Mouse (Mus musculus) myocyte (in vitro differentiated cells): Measurements from ENCODE around the gene Srsf3. TPM values are rescaled to one million over a fixed set of nuclear protein-coding genes. Genes with fewer than 3 reads are reported as not detected.

Experiments
- H3K27me3 ChIP-seq: one replicate; pipeline ENCODE4 v1.6.1; 2011; ENCODE audit not compliant: control insufficient read depth, insufficient read depth, insufficient read length
- H3K36me3 ChIP-seq: one replicate; pipeline ENCODE4 v1.6.1; 2011; ENCODE audit not compliant: control insufficient read depth, insufficient read depth
- H3K4me2 ChIP-seq: one replicate; pipeline ENCODE4 v1.6.1; 2011; ENCODE audit warnings: low read depth, control low read depth
- H3K4me3 ChIP-seq: one replicate; pipeline ENCODE4 v1.5.1; 2011; ENCODE audit warnings: mild to moderate bottlenecking, control low read depth, moderate library complexity
- H3K79me2 ChIP-seq: one replicate; pipeline ENCODE4 v1.6.1; 2011; ENCODE audit not compliant: control insufficient read depth, insufficient read depth
- H3ac ChIP-seq: one replicate; pipeline ENCODE4 v1.6.1; 2011; ENCODE audit not compliant: control insufficient read depth, insufficient read length
- CEBPB ChIP-seq: IDR thresholded peaks from 2 replicates; pipeline ENCODE4 v1.6.1; 2011; ENCODE audit warnings: mild to moderate bottlenecking, moderate library complexity; ENCODE audit not compliant: poor library complexity, insufficient read depth, severe bottlenecking
- E2F4 ChIP-seq: IDR thresholded peaks from one replicate; pipeline ENCODE4 v1.6.1; 2011; ENCODE audit warnings: mild to moderate bottlenecking, control low read depth, moderate library complexity; ENCODE audit not compliant: insufficient read depth
- MAX ChIP-seq: IDR thresholded peaks from one replicate; pipeline ENCODE4 v1.6.1; 2011; ENCODE audit warnings: low read depth, mild to moderate bottlenecking, control low read depth
- MYOD1 ChIP-seq, 3 experiments: IDR thresholded peaks; one replicate each; pipeline ENCODE4 v1.6.1; 2011; ENCODE audit warnings: control low read depth in 2 of 3, low read depth in 2 of 3, mild to moderate bottlenecking in 2 of 3, moderate library complexity in 1 of 3; ENCODE audit not compliant: insufficient read length in 2 of 3, control insufficient read depth in 1 of 3
- MYOG ChIP-seq, 3 experiments: IDR thresholded peaks; one replicate each; pipeline ENCODE4 v1.6.1; 2011; ENCODE audit warnings: control low read depth in 2 of 3, low read depth in 2 of 3, mild to moderate bottlenecking in 2 of 3; ENCODE audit not compliant: insufficient read length in 2 of 3, control insufficient read depth in 1 of 3, insufficient read depth in 1 of 3
- POLR2A ChIP-seq: IDR thresholded peaks from one replicate; pipeline ENCODE4 v1.6.1; 2011; ENCODE audit warnings: low read depth, mild to moderate bottlenecking, control low read depth, moderate library complexity; ENCODE audit not compliant: insufficient read length
- POLR2AphosphoS2 ChIP-seq: IDR thresholded peaks from one replicate; pipeline ENCODE4 v1.6.1; 2011; ENCODE audit warnings: low read depth, control low read depth; ENCODE audit not compliant: insufficient read length
- REST ChIP-seq: IDR thresholded peaks from one replicate; pipeline ENCODE4 v1.6.1; 2011; ENCODE audit warnings: mild to moderate bottlenecking, control low read depth, moderate library complexity; ENCODE audit not compliant: insufficient read depth, insufficient read length
- SRF ChIP-seq: IDR thresholded peaks from one replicate; pipeline ENCODE4 v1.6.1; 2011; ENCODE audit warnings: low read depth; ENCODE audit not compliant: control insufficient read depth, insufficient read length
- TCF12 ChIP-seq: IDR thresholded peaks from one replicate; pipeline ENCODE4 v1.6.1; 2011; ENCODE audit warnings: mild to moderate bottlenecking, control low read depth; ENCODE audit not compliant: poor library complexity, insufficient read depth, severe bottlenecking
- TCF3 ChIP-seq: IDR thresholded peaks from one replicate; pipeline ENCODE4 v1.6.1; 2011; ENCODE audit warnings: low read depth, control low read depth; ENCODE audit not compliant: insufficient read length
- USF1 ChIP-seq: IDR thresholded peaks from one replicate; pipeline ENCODE4 v1.6.1; 2011; ENCODE audit warnings: low read depth, mild to moderate bottlenecking, control low read depth, moderate library complexity
- polyA plus RNA-seq: library from polyadenylated mRNA; unstranded; fragments of >200 nt; fragmentation: generic; extraction: Trizol; gene quantifications from one replicate; pipeline ENCODE4 v1.2.1, GENCODE M21; 2012; ENCODE audit warnings: missing spikeins

The Srsf3 gene
- polyA plus RNA-seq, 1 experiment = 98.2 TPM

DNA sequence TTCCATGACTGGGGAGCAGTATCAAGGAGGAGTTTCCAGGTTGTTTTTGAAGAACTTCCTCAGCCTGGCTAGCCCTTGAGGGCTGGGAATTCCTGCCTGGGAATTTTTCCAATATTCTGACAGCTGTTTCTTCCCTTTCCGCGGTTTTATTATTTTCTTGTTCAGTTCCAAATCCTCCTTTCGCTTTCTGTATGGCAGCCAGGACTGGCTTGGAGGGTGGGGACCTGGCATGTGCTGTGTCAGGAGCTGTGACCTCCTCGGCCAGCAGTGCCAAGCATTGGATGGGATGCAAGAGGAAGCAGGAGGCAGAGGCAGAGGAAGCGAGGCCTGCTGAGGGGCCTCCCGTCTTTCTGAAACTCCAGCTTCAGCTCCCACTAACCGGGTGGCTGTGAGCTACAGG is 21.4 kb downstream of the Srsf3 start:
- no peaks in the 10 kb centered on the region for H3K36me3 ChIP-seq
- H3K4me3 ChIP-seq = no peak overlapping the region
- peak; percentile 50 for TF ChIP-seq POLR2A
- no peak for TF ChIP-seq MAX
- TF ChIP-seq E2F4 = no peak
- TF ChIP-seq POLR2AphosphoS2 = peak; percentile 73
- TF ChIP-seq MYOD1 (IDR thresholded peaks at IDR 0.05; ENCODE audit: control insufficient read depth in 1 of 3, insufficient read length in 2 of 3, low read depth in 2 of 3) = peak; percentile 5 to 72 (median 41)
- peak in 1 of 3 experiments; percentile 85 for TF ChIP-seq MYOG (IDR thresholded peaks at IDR 0.05; ENCODE audit: control insufficient read depth in 1 of 3, insufficient read depth in 1 of 3, insufficient read length in 2 of 3, low read depth in 2 of 3)
- TF ChIP-seq TCF12 = peak; percentile 72
- no peaks in the 10 kb centered on the region for H3K79me2 ChIP-seq
- no peak overlapping the region for H3ac ChIP-seq
- no peaks in the 10 kb centered on the region for H3K27me3 ChIP-seq
- peak overlapping the region; percentile 59 for H3K4me2 ChIP-seq

DNA sequence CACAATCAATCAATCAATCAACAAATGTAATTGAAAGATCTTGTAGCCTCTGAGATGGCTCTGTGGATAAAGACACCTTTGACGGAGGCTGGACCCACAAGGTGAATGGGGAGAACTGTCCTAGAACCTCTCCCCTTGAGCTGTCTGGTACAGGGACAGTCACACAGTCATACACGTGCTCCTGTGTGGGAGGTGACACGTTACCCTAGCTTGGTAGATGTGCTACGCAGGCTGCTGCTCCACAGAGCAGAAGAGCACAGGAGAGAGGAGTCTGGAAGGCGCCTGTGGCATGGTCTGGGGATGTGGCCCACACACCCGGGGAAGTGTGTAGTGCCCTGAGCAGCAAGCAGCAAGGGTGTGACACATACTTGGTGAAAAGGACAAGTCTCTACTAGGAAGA is 22.0 kb downstream of the Srsf3 start:
- Histone ChIP-seq H3K4me3 (no peak overlapping the region), H3K36me3 (no peaks in the 10 kb centered on the region), H3K4me2 (peak overlapping the region; percentile 59), H3K27me3 (no peaks in the 10 kb centered on the region), H3K79me2 (no peaks in the 10 kb centered on the region), H3ac (no peak overlapping the region)
- TF ChIP-seq POLR2AphosphoS2 (peak; percentile 87), POLR2A (peak; percentile 42), TCF12 (no peak)

DNA sequence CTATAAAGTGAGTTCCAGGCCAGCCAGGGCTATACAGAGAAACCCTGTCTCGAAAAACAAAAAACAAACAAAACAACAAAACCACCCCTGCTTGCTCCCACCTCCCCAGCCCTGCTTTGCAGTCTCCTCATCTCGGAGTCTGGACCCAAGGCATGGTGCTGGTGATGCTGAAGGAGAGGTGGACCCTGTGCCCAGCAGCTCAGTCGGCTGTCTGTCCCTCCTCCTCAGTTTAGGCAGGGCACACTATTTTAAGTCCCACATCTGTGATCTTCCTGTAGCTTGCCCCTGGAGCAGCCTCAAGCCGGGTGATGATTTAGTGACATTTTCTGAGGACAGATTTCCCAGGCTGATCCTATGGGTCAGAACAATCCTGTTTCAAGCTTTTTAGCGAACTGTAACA is 23.2 kb downstream of the Srsf3 start:
- TF ChIP-seq USF1 = no peak
- peak; percentile 43 for TF ChIP-seq POLR2A
- TF ChIP-seq CEBPB = no peak
- no peak for TF ChIP-seq E2F4
- TF ChIP-seq TCF12 = no peak
- TF ChIP-seq POLR2AphosphoS2 = peak; percentile 86
- peak in 1 of 3 experiments; percentile 32 for TF ChIP-seq MYOD1 (IDR thresholded peaks at IDR 0.05; ENCODE audit: control insufficient read depth in 1 of 3, insufficient read length in 2 of 3, low read depth in 2 of 3)
- no peak for TF ChIP-seq MAX
- no peak for TF ChIP-seq TCF3
- TF ChIP-seq REST = no peak
- peak in 1 of 3 experiments; percentile 53 for TF ChIP-seq MYOG (IDR thresholded peaks at IDR 0.05; ENCODE audit: control insufficient read depth in 1 of 3, insufficient read depth in 1 of 3, insufficient read length in 2 of 3, low read depth in 2 of 3)
- no peak for TF ChIP-seq SRF
- Histone ChIP-seq H3K4me3 (no peak overlapping the region), H3K36me3 (no peaks in the 10 kb centered on the region), H3K4me2 (peak overlapping the region; percentile 70), H3ac (no peak overlapping the region), H3K27me3 (no peaks in the 10 kb centered on the region), H3K79me2 (no peaks in the 10 kb centered on the region)

GRCm38 (mm10) chr17:29056207-29056606 is 23.8 kb downstream of the Srsf3 start:
- H3K4me2 ChIP-seq = peak overlapping the region; percentile 70
- TF ChIP-seq POLR2A (no peak), TCF12 (peak; percentile 95), TCF3 (peak; percentile 55), MYOD1 (IDR thresholded peaks at IDR 0.05; ENCODE audit: control insufficient read depth in 1 of 3, insufficient read length in 2 of 3, low read depth in 2 of 3) (peak; percentile 55 to 80 (median 69)), REST (no peak), E2F4 (no peak), SRF (no peak), POLR2AphosphoS2 (no peak), CEBPB (no peak), MYOG (IDR thresholded peaks at IDR 0.05; ENCODE audit: control insufficient read depth in 1 of 3, insufficient read depth in 1 of 3, insufficient read length in 2 of 3, low read depth in 2 of 3) (peak in 2 of 3 experiments; percentile 47 to 87), USF1 (no peak), MAX (no peak)
- H3K36me3 ChIP-seq = no peaks in the 10 kb centered on the region
- H3K4me3 ChIP-seq = no peak overlapping the region
- no peak overlapping the region for H3ac ChIP-seq
- H3K79me2 ChIP-seq = no peaks in the 10 kb centered on the region
- H3K27me3 ChIP-seq = no peaks in the 10 kb centered on the region

DNA sequence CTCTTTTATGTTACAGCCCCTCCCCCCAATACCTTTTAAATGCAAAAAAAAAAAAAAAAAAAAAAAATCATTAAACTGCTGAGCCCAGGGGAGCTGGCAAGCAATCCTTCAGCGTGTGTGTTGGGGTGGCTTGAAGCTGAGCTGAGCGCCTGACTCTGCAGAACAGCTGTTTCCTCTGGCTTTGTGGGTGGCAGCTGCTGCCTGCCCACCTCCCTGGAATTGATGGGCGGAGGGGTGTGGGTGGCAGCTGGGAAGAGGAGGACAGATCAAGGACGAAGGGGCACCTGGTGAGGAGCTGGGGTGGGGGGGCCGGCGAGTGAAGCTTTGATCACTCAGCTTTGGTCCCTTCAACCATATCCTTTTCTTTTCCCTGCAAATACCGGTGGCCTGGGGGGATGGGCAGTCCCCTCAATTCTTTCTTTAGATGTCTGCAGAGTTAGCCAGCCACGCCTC is 24.3 kb downstream of the Srsf3 start:
- peak overlapping the region; percentile 70 for H3K4me2 ChIP-seq
- H3K36me3 ChIP-seq = no peaks in the 10 kb centered on the region
- H3ac ChIP-seq = no peak overlapping the region
- no peaks in the 10 kb centered on the region for H3K79me2 ChIP-seq
- H3K27me3 ChIP-seq = no peaks in the 10 kb centered on the region
- TF ChIP-seq TCF12 (peak; percentile 100), MYOD1 (IDR thresholded peaks at IDR 0.05; ENCODE audit: control insufficient read depth in 1 of 3, insufficient read length in 2 of 3, low read depth in 2 of 3) (peak; percentile 89 to 99 (median 99)), SRF (no peak), POLR2AphosphoS2 (peak; percentile 62), CEBPB (no peak), REST (no peak), TCF3 (peak; percentile 99), USF1 (no peak), MYOG (IDR thresholded peaks at IDR 0.05; ENCODE audit: control insufficient read depth in 1 of 3, insufficient read depth in 1 of 3, insufficient read length in 2 of 3, low read depth in 2 of 3) (peak; percentile 99 to 100 (median 99)), MAX (no peak), POLR2A (peak; percentile 21), E2F4 (no peak)
- H3K4me3 ChIP-seq = no peak overlapping the region
